Comparison of ENCODE assay signal across 23 mouse cellular contexts in genomic region chr4:111077810-111078209, GRCm38 (mm10).
"Had no signal": no experiment of that assay in that cellular context is flagged by ENCODE, and none has a peak within 500 bp of the region (broad histone marks: within the 10 kb centered on the region; RNA-seq: fewer than 3 reads in every experiment).

No protein-coding gene starts in this region.

- DNase-seq: kidney, adult 2 months; kidney, postnatal 25 days; layer of hippocampus, adult 9-11 months; layer of hippocampus, postnatal 36 days; liver; lung, adult 18-20 months; lung, postnatal 14 days; retina, postnatal 1 day; right cerebral cortex, postnatal 25 days; spleen, adult 18-20 months; thymus, postnatal 25 days had no signal

- H3K27ac ChIP-seq: kidney, postnatal 0 days; layer of hippocampus, adult 2 months; left cerebral cortex, adult 2 months; limb, embryonic 13.5 days; liver, embryonic 12.5 days; liver, embryonic 15.5 days; macrophage; midbrain, embryonic 15.5 days; neural tube, embryonic 13.5 days; stomach, embryonic 15.5 days had no signal

- H3K9ac ChIP-seq: limb, embryonic 13.5 days; liver, embryonic 12.5 days; liver, embryonic 15.5 days; midbrain, embryonic 15.5 days; neural tube, embryonic 13.5 days; stomach, embryonic 15.5 days had no signal

- H3K9me3 ChIP-seq: limb, embryonic 13.5 days; liver, embryonic 12.5 days; liver, embryonic 15.5 days; midbrain, embryonic 15.5 days; neural tube, embryonic 13.5 days; stomach, embryonic 15.5 days had no signal

- ATAC-seq: intestine, postnatal 0 days; liver, embryonic 12.5 days; midbrain, embryonic 15.5 days had no signal

- H3K36me3 ChIP-seq: limb, embryonic 13.5 days; liver, embryonic 12.5 days; liver, embryonic 15.5 days; midbrain, embryonic 15.5 days; neural tube, embryonic 13.5 days; stomach, embryonic 15.5 days had no signal

- H3K4me1 ChIP-seq: limb, embryonic 13.5 days; liver, embryonic 12.5 days; liver, embryonic 15.5 days; midbrain, embryonic 15.5 days; neural tube, embryonic 13.5 days; stomach, embryonic 15.5 days had no signal

- H3K4me3 ChIP-seq: layer of hippocampus, adult 2 months; left cerebral cortex, adult 2 months; limb, embryonic 13.5 days; liver, embryonic 12.5 days; liver, embryonic 15.5 days; midbrain, embryonic 15.5 days; myocyte; neural tube, embryonic 13.5 days; stomach, embryonic 15.5 days had no signal

- H3K27me3 ChIP-seq: limb, embryonic 13.5 days; liver, embryonic 12.5 days; liver, embryonic 15.5 days; midbrain, embryonic 15.5 days; neural tube, embryonic 13.5 days; stomach, embryonic 15.5 days had no signal

- H3K4me2 ChIP-seq: limb, embryonic 13.5 days; liver, embryonic 12.5 days; liver, embryonic 15.5 days; midbrain, embryonic 15.5 days; neural tube, embryonic 13.5 days; stomach, embryonic 15.5 days had no signal
